Mouse (Mus musculus): ENCODE data around the gene Cyp1b1.

Gene Cyp1b1

DNA sequence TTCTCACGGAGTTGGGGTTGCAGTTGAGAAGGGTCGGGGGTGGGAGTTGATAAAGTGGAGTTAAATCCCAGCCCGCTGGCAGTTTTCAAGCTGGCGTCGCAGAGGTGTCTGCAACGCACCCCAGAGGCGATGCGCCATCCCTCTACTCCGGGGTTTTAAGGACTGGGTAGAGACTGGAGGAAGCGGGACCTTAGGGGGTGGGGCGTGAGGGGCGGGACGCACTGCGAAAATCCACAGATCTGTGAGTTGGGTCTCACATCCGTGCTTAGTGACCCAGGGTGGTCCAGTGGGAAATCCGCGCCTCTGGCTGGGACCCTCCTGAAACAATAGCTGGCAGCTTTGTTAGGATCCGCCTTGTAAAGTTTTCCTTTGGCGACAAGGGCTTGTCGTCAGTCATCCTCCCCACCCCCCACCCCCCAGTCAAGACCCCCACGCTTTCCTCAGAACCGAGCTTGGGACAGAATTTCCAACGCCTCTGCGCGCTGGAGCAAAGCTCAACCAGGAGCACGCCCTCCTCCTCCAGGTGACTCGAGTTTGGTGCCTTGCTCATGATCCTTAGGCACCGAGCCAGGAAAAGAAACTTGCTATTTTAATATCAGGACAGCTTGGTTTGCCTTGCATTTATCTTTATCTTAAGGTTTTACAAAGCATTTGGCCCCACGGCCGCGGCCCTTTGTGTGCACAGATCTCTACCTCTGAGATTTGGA, at the start of gene Cyp1b1:
Cyp1b1 (minus strand) TSS at position 131 of the 707 bp plus-strand sequence.
- DNase-seq (ENCODE audit: inconsistent age in 2 of 2, low spot score in 1 of 2) = no peak

- no peak for DNase-seq (ENCODE audit: inconsistent age in 2 of 2, low spot score in 1 of 2)
Observed at GRCm38 (mm10) chr17:79761841-79762240, 47.0 kb upstream of the Cyp1b1 start.

GRCm38 (mm10) chr17:79753831-79754230, 39.0 kb upstream of the Cyp1b1 start:
- no peak for DNase-seq (ENCODE audit: inconsistent age in 2 of 2, low spot score in 1 of 2)

- no peak for DNase-seq (ENCODE audit: inconsistent age in 2 of 2, low spot score in 1 of 2)
Observed at GRCm38 (mm10) chr17:79752836-79753235, 38.0 kb upstream of the Cyp1b1 start.

GRCm38 (mm10) chr17:79751661-79752191, 36.9 kb upstream of the Cyp1b1 start:
- no peak for DNase-seq (ENCODE audit: inconsistent age in 2 of 2, low spot score in 1 of 2)

DNA sequence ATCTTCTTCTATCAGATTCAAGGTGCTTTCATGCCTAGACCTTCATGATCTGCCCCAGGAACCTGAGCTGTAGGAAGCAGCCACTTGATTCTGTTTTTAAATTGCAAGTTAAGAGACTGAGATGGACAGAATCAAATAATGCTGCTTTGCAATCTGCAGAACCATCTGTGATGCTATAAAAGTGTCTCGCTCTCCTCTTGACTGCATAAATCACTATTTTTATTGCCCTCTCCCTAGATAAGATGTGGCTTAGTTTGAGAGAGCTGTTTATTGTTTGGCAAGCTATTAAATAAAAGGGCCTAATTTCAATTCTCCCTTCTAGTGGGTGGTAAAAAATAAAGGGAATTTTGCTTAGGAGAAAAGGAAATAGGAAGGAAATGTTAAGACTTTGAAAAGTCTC, 34.8 kb upstream of the Cyp1b1 start:
- no peak for DNase-seq (ENCODE audit: inconsistent age in 2 of 2, low spot score in 1 of 2)

DNA sequence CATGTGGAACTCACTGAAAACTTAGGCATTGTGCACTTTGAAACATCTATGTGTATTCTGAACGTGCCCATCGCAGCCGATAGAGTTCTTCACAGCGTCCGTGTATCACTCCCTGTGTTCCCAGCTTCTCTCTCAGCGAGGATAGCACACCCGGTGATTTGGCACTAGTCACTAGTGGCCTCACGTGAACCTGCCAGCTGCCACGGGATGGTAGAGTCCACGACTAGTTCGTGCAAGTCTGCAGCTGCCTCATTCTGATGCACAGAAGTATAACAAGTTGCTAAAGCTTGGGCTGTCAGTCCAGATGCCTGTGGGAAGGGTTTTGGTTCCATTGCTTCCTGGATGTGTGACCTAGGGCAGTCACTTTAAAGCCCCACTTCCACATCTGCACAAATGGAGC, 32.1 kb upstream of the Cyp1b1 start:
- no peak for DNase-seq (ENCODE audit: inconsistent age in 2 of 2, low spot score in 1 of 2)

- DNase-seq (ENCODE audit: inconsistent age in 2 of 2, low spot score in 1 of 2) = peak; percentile 63 to 70
Observed at GRCm38 (mm10) chr17:79746146-79746591, 31.3 kb upstream of the Cyp1b1 start.

- DNase-seq (ENCODE audit: inconsistent age in 2 of 2, low spot score in 1 of 2) = peak in 1 of 2 experiments; percentile 37
Observed at GRCm38 (mm10) chr17:79745051-79745731, 30.3 kb upstream of the Cyp1b1 start.

- no peak for DNase-seq (ENCODE audit: inconsistent age in 2 of 2, low spot score in 1 of 2)
Observed at GRCm38 (mm10) chr17:79743507-79743906, 28.6 kb upstream of the Cyp1b1 start.

- peak; percentile 41 to 47 for DNase-seq (ENCODE audit: inconsistent age in 2 of 2, low spot score in 1 of 2)
Observed at GRCm38 (mm10) chr17:79742635-79743034, 27.8 kb upstream of the Cyp1b1 start.

DNA sequence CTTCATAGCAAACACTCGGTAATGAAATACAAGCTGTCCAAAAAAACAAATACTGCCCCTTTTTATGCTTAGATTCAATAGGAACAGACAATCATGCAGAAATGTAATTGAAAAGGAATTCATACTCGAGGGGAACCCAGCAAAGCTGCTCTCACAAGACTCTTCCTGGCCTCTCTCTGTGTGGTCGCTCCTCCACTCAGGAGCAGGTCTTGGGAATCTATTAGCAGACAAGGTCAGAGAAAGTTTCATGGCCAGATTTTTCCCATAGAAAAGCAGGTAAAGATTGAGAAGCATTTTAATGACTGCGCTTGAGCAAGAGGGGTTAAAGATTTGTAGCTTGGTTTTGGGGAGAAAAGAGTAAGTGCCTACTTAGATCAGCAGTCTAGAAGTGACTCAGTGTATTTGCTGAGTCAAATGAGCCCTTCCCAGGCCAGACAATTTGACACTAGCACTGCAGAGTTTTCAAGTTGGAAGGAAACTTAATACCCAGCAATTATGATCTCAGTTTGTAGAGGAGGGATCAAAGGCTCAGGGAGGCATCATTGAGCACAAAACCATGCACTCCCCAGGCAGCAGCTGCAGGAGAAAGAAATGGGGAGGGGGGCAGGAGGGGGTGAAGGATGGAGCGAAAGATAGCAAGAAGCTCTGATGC, 24.1 kb upstream of the Cyp1b1 start:
- no peak for DNase-seq (ENCODE audit: inconsistent age in 2 of 2, low spot score in 1 of 2)

DNA sequence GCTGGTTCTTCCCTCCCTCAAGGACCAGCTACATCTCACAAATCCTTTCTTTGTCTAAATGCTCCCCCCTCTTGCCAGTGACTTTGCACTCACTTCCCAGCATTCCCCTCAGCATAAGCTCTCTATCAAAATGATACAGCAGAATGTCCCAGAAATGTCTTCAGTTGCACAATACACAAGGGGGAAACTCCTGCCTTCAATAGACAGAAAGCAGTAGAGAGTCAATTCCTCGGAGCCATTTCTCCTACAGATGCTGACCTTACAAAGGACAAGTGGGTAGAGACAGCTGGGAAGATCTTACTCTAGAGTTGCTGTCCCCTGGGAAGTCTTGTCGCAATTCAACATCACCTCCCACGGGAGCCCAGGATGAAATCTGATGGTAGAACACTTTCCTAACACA, 22.7 kb upstream of the Cyp1b1 start:
- no peak for DNase-seq (ENCODE audit: inconsistent age in 2 of 2, low spot score in 1 of 2)

GRCm38 (mm10) chr17:79733039-79733438, 18.2 kb upstream of the Cyp1b1 start:
- no peak for DNase-seq (ENCODE audit: inconsistent age in 2 of 2, low spot score in 1 of 2)

GRCm38 (mm10) chr17:79730988-79731387, 16.1 kb upstream of the Cyp1b1 start:
- no peak for DNase-seq (ENCODE audit: inconsistent age in 2 of 2, low spot score in 1 of 2)

GRCm38 (mm10) chr17:79728585-79729503, 14.0 kb upstream of the Cyp1b1 start:
- no peak for DNase-seq (ENCODE audit: inconsistent age in 2 of 2, low spot score in 1 of 2)

DNA sequence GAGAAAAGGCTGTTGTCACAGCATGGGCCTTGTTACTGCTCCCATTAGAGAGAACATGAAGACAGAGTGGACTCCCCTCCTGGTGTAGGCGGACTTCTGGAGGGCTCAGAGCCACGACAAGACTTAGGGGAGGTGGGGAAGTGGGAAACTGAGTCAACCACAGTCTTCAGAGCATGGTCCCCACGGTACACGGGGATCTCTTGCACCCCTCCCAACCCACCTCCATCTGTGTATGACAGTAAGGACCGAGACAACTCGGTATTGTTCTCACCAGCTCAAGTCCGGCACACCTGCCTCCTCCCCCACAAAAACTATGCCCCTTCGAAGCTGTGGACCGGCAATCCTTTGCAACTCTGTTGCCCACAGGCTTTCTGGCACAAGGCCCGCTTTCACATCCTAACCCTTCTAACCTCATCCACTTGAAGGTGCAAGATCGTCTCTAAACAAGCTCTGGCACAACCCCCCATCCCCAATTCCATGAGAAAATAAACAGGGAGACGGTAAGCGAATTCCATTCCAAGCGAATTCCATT, 13.3 kb upstream of the Cyp1b1 start:
- DNase-seq (ENCODE audit: inconsistent age in 2 of 2, low spot score in 1 of 2) = no peak

GRCm38 (mm10) chr17:79726613-79727012, 11.8 kb upstream of the Cyp1b1 start:
- DNase-seq (ENCODE audit: inconsistent age in 2 of 2, low spot score in 1 of 2) = no peak

DNA sequence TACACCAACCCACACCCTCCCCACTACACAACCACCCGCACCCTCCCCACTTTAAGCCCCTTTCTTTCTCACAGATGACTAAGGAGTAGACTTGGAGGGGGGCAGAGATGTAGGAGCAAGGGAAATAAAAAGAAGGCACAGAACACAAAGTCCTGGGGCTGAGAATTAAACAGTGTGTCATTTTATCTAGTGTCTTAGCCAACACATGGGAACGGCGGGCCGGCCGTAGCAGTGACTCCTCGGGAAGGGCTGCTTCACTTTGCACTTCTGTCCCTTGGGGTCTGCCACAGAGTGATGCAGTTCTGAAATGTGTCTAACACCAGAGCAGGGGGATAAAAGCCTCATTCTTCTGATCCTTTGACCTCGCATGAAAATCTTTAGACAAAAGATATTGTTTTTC, 5.8 kb upstream of the Cyp1b1 start:
- DNase-seq (ENCODE audit: inconsistent age in 2 of 2, low spot score in 1 of 2) = no peak

- peak; percentile 87 to 97 for DNase-seq (ENCODE audit: inconsistent age in 2 of 2, low spot score in 1 of 2)
Observed at GRCm38 (mm10) chr17:79715649-79716143, 835 bp upstream of the Cyp1b1 start.

Measured in adrenal gland, adult (tissue).